Mouse (Mus musculus) frontal cortex, postnatal 25 days (tissue): ENCODE results near the gene Il18.
"Not testable (repeated sequence)": the region's sequence is repeated elsewhere in the genome, so short reads cannot be mapped to it uniquely, and the experiment has no call there.

Experiments
- DNase-seq, 2 experiments: peaks; one replicate each; pipeline ENCODE4 v3.0.0; 2022; ENCODE audit warnings: low spot score in 2 of 2

Il18 gene

DNA sequence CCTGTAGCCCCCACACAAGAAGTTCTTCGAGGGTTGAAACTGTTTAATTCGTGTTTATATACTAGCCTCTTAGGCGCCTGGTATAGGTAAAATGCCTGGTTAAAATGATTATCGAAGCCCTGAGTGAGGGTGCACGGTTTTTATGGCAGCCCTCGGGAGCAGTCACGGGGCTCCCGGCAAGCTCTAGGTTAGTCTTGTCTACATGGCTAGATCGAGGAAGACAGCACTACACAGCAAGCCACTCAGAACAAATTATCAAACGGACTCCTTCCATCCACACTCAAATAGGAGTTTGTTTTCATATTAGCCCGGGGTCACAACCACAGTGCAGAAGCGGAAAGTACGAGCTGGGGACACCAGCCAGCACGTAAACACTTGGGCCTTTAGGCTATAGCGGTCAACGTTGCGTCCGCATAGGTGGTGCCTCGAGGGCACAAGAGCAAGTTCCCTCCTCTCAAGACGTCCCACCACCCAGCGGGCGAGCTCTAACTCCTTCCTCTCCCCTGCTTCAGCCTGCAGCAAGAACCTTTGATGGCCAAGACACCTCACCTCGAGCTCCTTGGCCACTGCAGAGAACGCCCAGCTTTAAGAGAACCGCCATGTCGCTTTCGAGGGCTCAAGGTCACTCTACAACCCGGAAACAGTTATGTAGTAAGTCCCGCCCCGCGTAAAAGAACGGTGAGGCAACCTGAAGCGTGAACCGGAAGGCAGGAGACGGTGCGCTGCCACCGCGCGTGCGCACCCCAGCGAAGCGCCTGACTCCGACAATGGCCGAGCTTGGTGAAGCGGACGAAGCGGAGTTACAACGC, 48.8 kb downstream of the Il18 start, which contains the start of the genes Sdhd and Timm8b:
Gene Sdhd, minus strand, starts transcription at position 624 of the 809 bp plus-strand sequence.
Gene Timm8b, plus strand, starts transcription at position 722 of the 809 bp plus-strand sequence.
- DNase-seq: peak; percentile 88 to 89

DNA sequence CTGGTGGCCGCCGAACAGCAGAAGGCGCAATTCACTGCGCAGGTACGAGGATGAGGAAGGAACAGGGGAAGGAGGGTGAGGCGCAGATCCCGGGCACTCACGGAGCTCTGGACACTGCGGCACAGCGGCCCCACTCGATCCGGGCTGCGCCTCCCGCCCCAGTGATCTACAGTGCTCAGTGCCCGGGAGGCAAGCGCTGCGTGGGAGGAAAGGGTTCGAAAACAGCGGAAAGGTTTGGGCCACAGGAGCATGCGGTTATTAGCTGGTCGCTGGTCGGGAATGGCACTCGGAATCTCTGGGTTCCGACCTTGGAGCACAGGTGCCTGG, 49.3 kb downstream of the Il18 start:
- no peak for DNase-seq

DNA sequence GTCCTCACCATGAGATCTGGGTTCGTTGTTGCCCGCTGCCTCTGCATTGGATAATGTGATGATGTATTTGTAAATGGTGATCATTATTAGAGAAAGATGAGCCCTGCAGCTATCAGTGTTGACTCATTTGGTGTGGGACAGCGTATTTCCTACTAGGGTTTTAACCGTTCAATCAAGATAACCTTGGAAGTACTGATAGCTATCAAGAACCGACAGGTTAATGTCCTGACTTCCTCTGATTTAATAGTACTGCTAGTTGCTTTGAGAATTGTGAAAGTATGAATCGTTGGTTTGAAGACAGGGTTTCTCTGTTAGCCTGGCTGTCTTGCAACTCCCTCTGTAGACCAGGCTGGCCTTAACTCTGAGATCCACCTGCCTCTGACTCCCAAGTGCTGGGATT, 49.7 kb downstream of the Il18 start:
- no peak for DNase-seq

- no peak for DNase-seq
Measured at GRCm38 (mm10) chr9:50612115-50612514, 57.5 kb downstream of the Il18 start.

- DNase-seq: no peak
Measured at GRCm38 (mm10) chr9:50616161-50616560, 61.5 kb downstream of the Il18 start.

GRCm38 (mm10) chr9:50616766-50617603, 62.4 kb downstream of the Il18 start, which contains the start of the genes Pih1d2 and Nkapd1:
Pih1d2 (plus strand) TSS chr9:50617321.
Nkapd1 (minus strand) TSS chr9:50617464.
- DNase-seq: peak; percentile 83 to 93

GRCm38 (mm10) chr9:50617794-50618330, 63.2 kb downstream of the Il18 start:
- no peak for DNase-seq

DNA sequence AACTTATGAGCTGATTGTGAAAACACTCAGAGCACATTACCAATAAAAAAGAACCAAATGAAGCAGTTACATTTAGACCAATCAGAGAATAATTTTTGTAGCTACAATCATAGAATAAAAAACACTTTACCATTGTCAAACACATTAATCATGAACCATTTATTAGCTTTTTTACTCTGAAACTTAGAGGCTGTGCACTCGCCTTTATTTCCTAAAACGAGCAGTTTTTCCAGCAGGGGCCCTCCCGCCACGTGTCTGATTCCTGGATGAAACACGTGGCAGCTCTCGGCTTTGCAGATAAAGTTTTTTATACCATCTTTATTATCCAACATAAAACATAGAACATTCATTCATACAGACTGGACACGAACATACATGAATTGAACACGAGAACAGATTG, 76.3 kb downstream of the Il18 start:
- DNase-seq: not testable (repeated sequence)
